Mouse (Mus musculus) small intestine, adult 2 months (tissue): ENCODE data around the gene Rxrb.

Experiments used
- CTCF ChIP-seq: fragments of 200-500 bp; IDR thresholded peaks from 2 replicates; pipeline ENCODE4 v1.5.1; 2012; ENCODE audit warnings: low read depth, mild to moderate bottlenecking, control low read depth, inconsistent platforms, low read length, moderate library complexity, mixed read lengths; ENCODE audit not compliant: insufficient replicate concordance, insufficient read length; ENCODE audit errors: extremely low read depth
- POLR2A ChIP-seq: fragments of 200-500 bp; IDR thresholded peaks from 2 replicates; pipeline ENCODE4 v1.6.1; 2012; ENCODE audit warnings: low read depth, mild to moderate bottlenecking, control low read depth, inconsistent platforms, low read length, moderate library complexity

DNA sequence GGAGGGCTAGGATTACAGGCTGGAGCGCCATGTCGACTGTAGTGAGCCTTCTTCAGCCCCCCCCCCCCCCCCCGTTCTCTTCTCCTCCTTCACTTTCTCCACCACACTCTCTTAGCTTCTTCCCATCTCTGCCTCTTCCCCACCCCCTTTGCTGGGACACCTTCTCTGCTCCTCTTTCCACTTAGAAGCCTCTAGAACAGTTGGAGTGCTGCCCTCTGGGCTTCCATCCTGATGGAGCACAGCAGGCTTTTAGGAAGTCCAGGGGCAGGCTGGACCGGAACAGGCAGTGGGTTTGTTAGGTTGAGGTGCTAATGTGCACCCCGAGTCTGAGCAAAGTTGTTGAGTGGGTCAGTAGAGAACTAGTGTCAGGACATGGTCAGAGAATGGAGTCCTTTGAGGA, 21.5 kb upstream of the Rxrb start:
- TF ChIP-seq CTCF = no peak
- TF ChIP-seq POLR2A = no peak
